Mouse (Mus musculus) left cerebral cortex, postnatal 36 days (tissue): Measurements from ENCODE around the gene B020031M17Rik. TPM values are rescaled to one million over a fixed set of nuclear protein-coding genes. Genes with fewer than 3 reads are reported as not detected.

Experiments
- total RNA-seq, 2 experiments: library from RNA; stranded (reverse); gene quantifications; 2 replicates each; pipeline ENCODE4 v1.2.3; 2021

Gene B020031M17Rik
- total RNA-seq, 2 experiments from 2014 or later = not detected

Other genes starting within 250 kb of the B020031M17Rik start
- gene Nim1k, start 194.9 kb downstream of the B020031M17Rik start, total RNA-seq = 10 to 100 TPM; 13.9 to 16.2 TPM
- 10 to 100 TPM; 47.3 to 48.5 TPM for gene Zfp131, start 159.9 kb downstream of the B020031M17Rik start, total RNA-seq
- gene AF067063, start 120.6 kb downstream of the B020031M17Rik start, total RNA-seq = not detected
- not detected for gene D13Ertd608e, start 114.8 kb downstream of the B020031M17Rik start, total RNA-seq
- gene Tcstv1, start 56.0 kb downstream of the B020031M17Rik start, total RNA-seq = not detected
- gene Gm21761, start 21.5 kb downstream of the B020031M17Rik start, total RNA-seq = not detected
- gene Gm36079, start 76.2 kb upstream of the B020031M17Rik start, total RNA-seq = not detected
- gene Gm21188, start 101.4 kb upstream of the B020031M17Rik start, total RNA-seq = under 1 TPM in 1 of 2 experiments, not detected in 1; 0.20 TPM
- gene Gm20767, start 189.4 kb upstream of the B020031M17Rik start, total RNA-seq = not detected
- not detected for gene Gm21818, start 221.6 kb upstream of the B020031M17Rik start, total RNA-seq